Mouse (Mus musculus) c-Kit-negative CD71-positive TER-119-positive erythroid progenitor cells, embryonic 14.5 days (primary cell): ENCODE measurements around the gene Cfap97d2.
A peak's percentile ranks its signal among the peaks of the same experiment; 100 is the strongest.

Experiments
- DNase-seq: peaks from one replicate; pipeline ENCODE4 v3.0.0-alpha.2; 2013; ENCODE audit warnings: low read depth, low spot score

Cfap97d2 gene

GRCm38 (mm10) chr8:13705668-13706067, at the start of gene Cfap97d2:
Gene Cfap97d2 (plus strand): TSS chr8:13705889.
- no peak for DNase-seq

DNA sequence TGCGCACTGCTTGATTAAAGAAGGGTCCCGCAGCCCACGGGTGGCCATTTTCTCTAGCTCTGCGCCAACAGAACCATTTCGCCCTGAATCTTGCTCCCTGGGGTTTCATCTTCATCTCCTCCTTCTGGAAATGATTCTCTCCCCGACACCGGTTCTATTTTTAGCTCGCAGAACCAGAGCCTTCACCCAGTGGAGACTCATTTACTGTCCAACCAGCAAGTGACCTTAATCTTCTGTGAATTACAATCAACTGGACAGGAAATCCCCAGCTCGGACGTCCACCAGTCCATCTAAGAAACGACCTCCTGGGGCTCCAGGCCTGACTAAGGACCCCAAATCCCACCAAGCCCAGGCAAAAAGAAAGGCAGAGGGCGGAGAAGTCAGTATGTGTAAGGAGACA, 48.2 kb upstream of the Cfap97d2 start:
- no peak for DNase-seq

GRCm38 (mm10) chr8:13660323-13660722, 45.4 kb upstream of the Cfap97d2 start:
- DNase-seq, result no peak

DNA sequence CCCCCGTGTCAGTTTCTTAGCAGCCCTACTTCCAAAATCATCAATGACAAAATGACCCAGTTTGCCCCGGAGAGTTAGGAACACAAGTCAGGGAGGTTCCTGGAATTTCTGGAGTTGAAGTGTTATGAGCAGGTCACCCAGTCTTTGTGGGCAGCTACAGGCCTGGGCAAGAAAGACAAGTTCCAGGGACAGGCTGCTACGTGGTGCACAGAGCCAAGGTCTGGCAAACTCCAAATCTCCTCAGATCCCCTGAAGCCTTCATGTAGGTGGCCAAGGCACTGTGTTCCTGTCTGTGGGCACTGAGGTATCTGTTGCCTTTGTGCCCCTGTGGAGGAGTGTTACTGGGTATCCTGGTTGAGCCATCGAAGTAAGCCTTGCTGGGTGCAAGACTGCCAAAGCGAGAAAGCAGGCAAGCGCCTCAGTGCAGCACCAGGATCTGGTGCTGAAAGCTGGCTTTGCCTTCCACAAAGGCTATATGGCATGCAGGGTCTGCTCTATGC, 40.9 kb upstream of the Cfap97d2 start:
- DNase-seq, result no peak

GRCm38 (mm10) chr8:13665538-13665937, 40.2 kb upstream of the Cfap97d2 start:
- no peak for DNase-seq

- no peak for DNase-seq
Measured at GRCm38 (mm10) chr8:13665944-13666343, 39.7 kb upstream of the Cfap97d2 start.

DNA sequence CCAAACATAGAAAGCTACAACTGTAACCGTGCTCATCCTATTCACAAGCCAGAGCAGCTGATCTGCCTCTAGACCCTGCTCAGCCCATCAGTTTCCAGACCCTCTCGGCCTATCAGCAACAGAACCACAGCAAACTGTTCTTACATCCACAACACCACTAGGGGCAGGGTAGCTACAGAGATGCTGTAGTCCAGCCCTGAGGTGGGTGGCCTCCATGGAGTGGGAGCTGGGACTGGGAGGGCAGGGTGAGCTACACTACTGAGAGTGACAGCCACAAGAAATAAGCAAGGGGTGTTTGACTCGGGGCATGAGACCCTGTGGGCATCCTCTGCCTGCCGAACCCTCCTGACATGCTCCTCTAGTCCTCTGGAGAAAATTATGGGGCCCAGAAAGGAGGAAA, 37.8 kb upstream of the Cfap97d2 start:
- DNase-seq, result no peak

GRCm38 (mm10) chr8:13668367-13668766, 37.3 kb upstream of the Cfap97d2 start:
- DNase-seq, result no peak

- DNase-seq, result no peak
Measured at GRCm38 (mm10) chr8:13670011-13670471, 35.6 kb upstream of the Cfap97d2 start.

- DNase-seq, result no peak
Measured at GRCm38 (mm10) chr8:13671246-13672003, 34.3 kb upstream of the Cfap97d2 start.

DNA sequence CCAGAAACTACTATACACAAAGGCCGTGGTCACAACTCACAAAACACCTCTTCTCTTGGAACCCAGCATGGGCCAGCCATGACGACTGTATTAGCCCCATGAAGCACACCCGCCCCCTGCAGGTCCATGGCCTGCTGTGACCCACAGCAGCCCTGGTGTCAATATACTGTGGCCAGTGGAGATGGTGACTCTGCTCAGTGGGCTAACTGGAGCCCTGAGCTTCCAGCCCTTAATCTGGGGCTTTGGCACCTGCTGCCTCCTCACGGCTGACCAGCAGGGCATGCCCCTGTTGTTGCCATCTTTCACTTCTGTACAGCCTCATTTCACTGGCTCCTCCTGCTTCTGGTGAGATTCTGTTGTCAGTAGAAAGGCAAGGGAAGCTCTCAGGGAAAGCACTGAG, 32.5 kb upstream of the Cfap97d2 start:
- DNase-seq, result no peak

GRCm38 (mm10) chr8:13674294-13675010, 31.2 kb upstream of the Cfap97d2 start:
- no peak for DNase-seq

- no peak for DNase-seq
Measured at GRCm38 (mm10) chr8:13675121-13675520, 30.6 kb upstream of the Cfap97d2 start.

- no peak for DNase-seq
Measured at GRCm38 (mm10) chr8:13675524-13675923, 30.2 kb upstream of the Cfap97d2 start.

GRCm38 (mm10) chr8:13676302-13676700, 29.4 kb upstream of the Cfap97d2 start:
- DNase-seq, result no peak

GRCm38 (mm10) chr8:13676701-13677412, 28.8 kb upstream of the Cfap97d2 start:
- peak; percentile 9 for DNase-seq

- DNase-seq, result peak; percentile 85
Measured at GRCm38 (mm10) chr8:13677413-13677883, 28.2 kb upstream of the Cfap97d2 start, which contains the start of gene Rasa3. Gene Rasa3 (minus strand): TSS chr8:13677603.

GRCm38 (mm10) chr8:13678182-13678581, 27.5 kb upstream of the Cfap97d2 start:
- no peak for DNase-seq

GRCm38 (mm10) chr8:13684131-13684530, 21.6 kb upstream of the Cfap97d2 start:
- no peak for DNase-seq

DNA sequence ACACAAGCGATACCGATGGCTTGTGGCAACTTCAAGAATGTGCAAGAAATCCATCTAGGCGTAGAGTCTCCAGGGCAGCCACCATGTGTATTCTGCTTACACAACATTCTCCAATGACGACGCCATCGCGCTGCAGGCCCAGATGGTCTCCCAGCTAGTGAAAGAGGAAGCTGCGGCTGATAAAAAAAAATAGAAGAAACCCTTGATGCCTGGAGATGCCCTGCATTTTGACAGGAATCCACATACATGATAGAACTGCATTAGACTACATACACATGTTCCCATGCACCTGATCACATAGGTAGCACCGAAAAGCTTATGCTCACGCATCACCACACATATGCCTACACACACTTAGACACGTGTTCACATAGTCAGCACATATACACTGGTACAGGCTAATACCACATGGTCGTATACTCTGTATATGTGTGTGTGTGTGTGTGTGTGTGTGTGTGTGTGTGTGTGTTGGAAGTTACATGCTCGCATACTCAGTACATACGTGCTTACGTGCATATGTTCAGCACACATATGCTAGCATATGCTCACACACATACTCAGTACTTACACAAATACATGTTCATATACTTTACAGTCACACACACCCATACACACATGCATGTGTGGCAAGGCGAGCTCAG, 19.9 kb upstream of the Cfap97d2 start:
- no peak for DNase-seq

DNA sequence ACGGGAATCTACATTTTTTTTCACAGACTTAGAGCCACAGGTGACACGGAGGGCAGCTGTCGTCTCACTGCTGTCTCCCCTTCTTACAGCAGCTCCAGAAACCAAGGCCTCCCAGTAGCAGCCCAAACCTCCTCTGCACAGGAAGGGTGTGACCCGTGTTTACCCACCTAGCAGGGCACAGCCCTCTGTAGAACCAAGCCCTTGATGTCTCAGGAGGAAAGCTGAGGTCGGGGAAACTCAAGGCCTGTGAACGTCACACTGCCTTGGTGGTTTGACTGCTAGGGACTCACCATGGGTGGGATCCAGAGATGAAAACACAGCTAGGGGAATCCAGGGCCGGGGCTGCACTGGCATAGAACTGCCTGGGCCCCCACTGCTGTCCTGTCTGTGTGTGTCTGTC, 19.3 kb upstream of the Cfap97d2 start:
- no peak for DNase-seq
